In genomic region chr1:173645393-173645792, GRCm38 (mm10) we compare ENCODE assay signal across 24 mouse cellular contexts. TPM values are rescaled to one million over a fixed set of nuclear protein-coding genes. Genes with fewer than 3 reads are reported as not detected.
A peak's percentile ranks its signal among the peaks of the same experiment; 100 is the strongest.
DNase-seq lines count a peak whose midpoint lies in the region; ATAC-seq and TF ChIP-seq lines count a peak whose summit lies in the region.
"Had no signal": no experiment of that assay in that cellular context is flagged by ENCODE, and none has a peak within 500 bp of the region (broad histone marks: within the 10 kb centered on the region; RNA-seq: fewer than 3 reads in every experiment).

No protein-coding gene starts in this region.

- no peaks in the 10 kb centered on the region for H3K27me3 ChIP-seq in myocyte (ENCODE audit: control insufficient read depth, insufficient read depth, insufficient read length)
- H3K27me3 ChIP-seq in kidney, embryonic 16.5 days (ENCODE audit: insufficient read depth, low read length): no peaks in the 10 kb centered on the region
- H3K27me3 ChIP-seq: CH12.LX; embryonic facial prominence, embryonic 12.5 days; forebrain, embryonic 13.5 days; forebrain, embryonic 15.5 days had no signal

- H3K4me1 ChIP-seq in kidney, embryonic 16.5 days (ENCODE audit: insufficient read depth, low read length): no peaks in the 10 kb centered on the region
- H3K4me1 ChIP-seq: embryonic facial prominence, embryonic 10.5 days; embryonic facial prominence, embryonic 12.5 days; forebrain, embryonic 13.5 days; forebrain, embryonic 15.5 days had no signal

- no peak for ATAC-seq in kidney, embryonic 16.5 days (ENCODE audit: low FRiP score, low TSS enrichment)
- ATAC-seq: CD4-positive, CD25-positive, alpha-beta regulatory T cell, adult 4 months; forebrain, embryonic 13.5 days; forebrain, embryonic 15.5 days; forebrain, postnatal 0 days had no signal

- no peaks in the 10 kb centered on the region for H3K79me2 ChIP-seq in myocyte (ENCODE audit: control insufficient read depth, insufficient read depth)

- no peak overlapping the region for H3K4me3 ChIP-seq in myocyte
- H3K4me3 ChIP-seq in kidney, embryonic 16.5 days (ENCODE audit: low read length): no peak overlapping the region
- H3K4me3 ChIP-seq: embryonic facial prominence, embryonic 10.5 days; embryonic facial prominence, embryonic 12.5 days; forebrain, embryonic 13.5 days; forebrain, embryonic 15.5 days had no signal

- H3K4me2 ChIP-seq in myocyte (ENCODE audit: low read depth): peak overlapping the region; percentile 35
- no peak overlapping the region for H3K4me2 ChIP-seq in kidney, embryonic 16.5 days (replicated peaks; ENCODE audit: low read depth, low read length)
- H3K4me2 ChIP-seq: embryonic facial prominence, embryonic 12.5 days; forebrain, embryonic 13.5 days; forebrain, embryonic 15.5 days had no signal

- DNase-seq in 3T3-L1 (ENCODE audit: low read depth, low spot score): peak; percentile 53
- DNase-seq in NIH3T3 (ENCODE audit: low read depth): peak; percentile 8
- DNase-seq in right cerebral cortex, postnatal 14 days: no peak
- DNase-seq: adrenal gland, adult 2 months; adrenal gland, postnatal 10 days; adrenal gland, postnatal 25 days; cerebellum, adult 11-12 months; cerebellum, adult 2 months; cerebellum, adult 9-10 months; cerebellum, postnatal 10 days; cerebellum, postnatal 25 days; forebrain, postnatal 0 days had no signal

- H3ac ChIP-seq in myocyte (ENCODE audit: control insufficient read depth, insufficient read length): no peak overlapping the region

- H3K9ac ChIP-seq in kidney, embryonic 16.5 days (replicated peaks; ENCODE audit: low read length): no peak overlapping the region
- H3K9ac ChIP-seq: embryonic facial prominence, embryonic 12.5 days; forebrain, embryonic 13.5 days; forebrain, embryonic 15.5 days; forebrain, postnatal 0 days had no signal

- no peak for TF ChIP-seq POLR2A in myocyte (IDR thresholded peaks at IDR 0.05; ENCODE audit: insufficient read length, low read depth)

- H3K36me3 ChIP-seq in myocyte (ENCODE audit: control insufficient read depth, insufficient read depth): no peaks in the 10 kb centered on the region
- no peaks in the 10 kb centered on the region for H3K36me3 ChIP-seq in kidney, embryonic 16.5 days (ENCODE audit: insufficient read depth, low read length)
- H3K36me3 ChIP-seq: embryonic facial prominence, embryonic 10.5 days; embryonic facial prominence, embryonic 12.5 days; forebrain, embryonic 15.5 days; G1E had no signal

- H3K9me3 ChIP-seq in kidney, embryonic 16.5 days (ENCODE audit: low read length): no peaks in the 10 kb centered on the region
- H3K9me3 ChIP-seq: embryonic facial prominence, embryonic 10.5 days; embryonic facial prominence, embryonic 12.5 days; forebrain, embryonic 13.5 days; forebrain, embryonic 15.5 days; G1E had no signal

- H3K27ac ChIP-seq in kidney, embryonic 16.5 days (ENCODE audit: low read length): no peak overlapping the region
- H3K27ac ChIP-seq: embryonic facial prominence, embryonic 10.5 days; embryonic facial prominence, embryonic 12.5 days; forebrain, embryonic 13.5 days; forebrain, embryonic 15.5 days had no signal

- 78% methylated on average over 2 of the region's 2 CpGs for WGBS in kidney, embryonic 16.5 days

TF ChIP-seq in myocyte, 11 proteins besides CTCF, POLR2A, EP300 and RAD21:
- no peak for TF ChIP-seq POLR2AphosphoS2 (IDR thresholded peaks at IDR 0.05; ENCODE audit: insufficient read length, low read depth)
- peak in 2 of 3 experiments; percentile 46 to 59 for TF ChIP-seq MYOG (IDR thresholded peaks at IDR 0.05; ENCODE audit: control insufficient read depth in 1 of 3, insufficient read depth in 1 of 3, insufficient read length in 2 of 3, low read depth in 2 of 3)
- peak; percentile 64; the same call in 1 of the 2 replicates for TF ChIP-seq CEBPB (IDR thresholded peaks at IDR 0.05; ENCODE audit: insufficient read depth, poor library complexity, severe bottlenecking)
- no peak for TF ChIP-seq SRF (IDR thresholded peaks at IDR 0.05; ENCODE audit: control insufficient read depth, insufficient read length, low read depth)
- no peak for TF ChIP-seq TCF3 (IDR thresholded peaks at IDR 0.05; ENCODE audit: insufficient read length, low read depth)
- TF ChIP-seq E2F4 (IDR thresholded peaks at IDR 0.05; ENCODE audit: insufficient read depth): no peak
- peak; percentile 47 for TF ChIP-seq TCF12 (IDR thresholded peaks at IDR 0.05; ENCODE audit: insufficient read depth, poor library complexity, severe bottlenecking)
- TF ChIP-seq MAX (IDR thresholded peaks at IDR 0.05; ENCODE audit: low read depth): no peak
- no peak for TF ChIP-seq USF1 (IDR thresholded peaks at IDR 0.05; ENCODE audit: low read depth)
- TF ChIP-seq MYOD1 (IDR thresholded peaks at IDR 0.05; ENCODE audit: control insufficient read depth in 1 of 3, insufficient read length in 2 of 3, low read depth in 2 of 3): peak in 2 of 3 experiments; percentile 33 to 65
- no peak for TF ChIP-seq REST (IDR thresholded peaks at IDR 0.05; ENCODE audit: insufficient read depth, insufficient read length)

RNA-seq across cellular contexts. Expression of gene Ifi209, which starts 14.7 kb away (rescaled TPM):
- 0.04 TPM for polyA plus RNA-seq in myocyte (2012; fragmentation: generic; extraction: Trizol)
- 0.32 and 0.36 TPM in 2 replicates for polyA plus RNA-seq in kidney, embryonic 16.5 days (2015; fragmentation: Nextera tagmentation; extraction: Ambion mirVana)
- polyA plus RNA-seq: adrenal gland, adult 2 months; forebrain, embryonic 13.5 days; G1E had no signal

RNA-seq across cellular contexts. Expression of gene Ifi208, which starts 28.1 kb away (rescaled TPM):
- 0.01 TPM for polyA plus RNA-seq in myocyte (2012; fragmentation: generic; extraction: Trizol)
- 0.08 TPM in 1 of 2 replicates, not detected in the other for polyA plus RNA-seq in kidney, embryonic 16.5 days (2015; fragmentation: Nextera tagmentation; extraction: Ambion mirVana)
- polyA plus RNA-seq: cerebellum, adult 2 months; cortical plate, adult 2 months; embryonic facial prominence, embryonic 12.5 days; embryonic facial prominence, embryonic 14.5 days; forebrain, embryonic 11.5 days; forebrain, embryonic 13.5 days; forebrain, embryonic 15.5 days; G1E had no signal

RNA-seq across cellular contexts. Expression of gene Ifi213, which starts 46.3 kb away (rescaled TPM):
- not detected for polyA plus RNA-seq in myocyte (2012; fragmentation: generic; extraction: Trizol)
- polyA plus RNA-seq in kidney, embryonic 16.5 days (2015; fragmentation: Nextera tagmentation; extraction: Ambion mirVana): 0.26 TPM in 1 of 2 replicates, not detected in the other
- polyA plus RNA-seq: embryonic facial prominence, embryonic 10.5 days; embryonic facial prominence, embryonic 12.5 days; forebrain, embryonic 11.5 days; forebrain, embryonic 13.5 days; forebrain, embryonic 15.5 days; G1E had no signal
